Mouse (Mus musculus) limb, embryonic 12.5 days (tissue): ENCODE data around the gene Ttll3. TPM values are rescaled to one million over a fixed set of nuclear protein-coding genes. Genes with fewer than 3 reads are reported as not detected.
A peak's percentile ranks its signal among the peaks of the same experiment; 100 is the strongest.

Experiments used
- ATAC-seq: fragments of 200-750 bp; cut with Nextera tagmentation; 2 replicates; pipeline ENCODE4 v1.8.0; 2017; ENCODE audit warnings: low read depth, moderate TSS enrichment; ENCODE audit not compliant: insufficient number of reproducible peaks, insufficient read depth, low FRiP score, low TSS enrichment
- H3K27ac ChIP-seq: fragments of 300-500 bp; sonication (generic); 2 replicates; pipeline ENCODE4 v1.5.1; 2016; ENCODE audit warnings: mild to moderate bottlenecking, moderate library complexity
- H3K27me3 ChIP-seq: fragments of 300-500 bp; sonication (generic); 2 replicates; pipeline ENCODE4 v1.6.1; 2016; ENCODE audit warnings: mild to moderate bottlenecking, moderate library complexity
- H3K36me3 ChIP-seq: fragments of 300-500 bp; sonication (generic); 2 replicates; pipeline ENCODE4 v1.6.1; 2016; ENCODE audit warnings: mild to moderate bottlenecking, moderate library complexity
- H3K4me1 ChIP-seq: fragments of 300-500 bp; sonication (generic); replicated peaks from 2 replicates; pipeline ENCODE4 v1.6.1; 2016
- H3K4me2 ChIP-seq: fragments of 300-500 bp; sonication (generic); 2 replicates; pipeline ENCODE4 v1.6.1; 2016; ENCODE audit warnings: mild to moderate bottlenecking, moderate library complexity
- H3K4me3 ChIP-seq: fragments of 300-500 bp; sonication (generic); replicated peaks from 2 replicates; pipeline ENCODE4 v1.5.1; 2016; ENCODE audit warnings: mild to moderate bottlenecking
- H3K9ac ChIP-seq: fragments of 300-500 bp; sonication (generic); replicated peaks from 2 replicates; pipeline ENCODE4 v1.6.1; 2016; ENCODE audit warnings: mild to moderate bottlenecking, moderate library complexity
- H3K9me3 ChIP-seq: fragments of 300-500 bp; sonication (generic); 2 replicates; pipeline ENCODE4 v1.6.1; 2016; ENCODE audit warnings: mild to moderate bottlenecking, moderate library complexity
- WGBS: fragments of 180-500 bp; shearing (Covaris S2); methylation state at CpG from one replicate; pipeline ENCODE4 v1.1.7; 2016; 5-methylcytosine and 5-hydroxymethylcytosine counted together
- polyA plus RNA-seq: library from polyadenylated mRNA; unstranded; fragments of >200 nt; fragmentation: Nextera tagmentation; extraction: Ambion mirVana; gene quantifications from 2 replicates; pipeline ENCODE4 v1.2.1, GENCODE M21; 2016

Ttll3 gene
- polyA plus RNA-seq, 1 experiment from 2014 or later, result 6.6 TPM

- Histone ChIP-seq H3K36me3 (peaks cover 22% of the 10 kb centered on the region), H3K4me1 (peaks cover 12% of the 10 kb centered on the region; the same call in 1 of the 2 replicates), H3K9ac (no peak overlapping the region), H3K27me3 (0 out of 2 replicates have a peak, but pooled peaks cover 5% of the 10 kb centered on the region), H3K4me3 (no peak overlapping the region), H3K9me3 (no peaks in the 10 kb centered on the region), H3K27ac (no peak overlapping the region), H3K4me2 (no peak overlapping the region)
- ATAC-seq, result no peak
- 86% methylated on average over 10 of the region's 10 CpGs for WGBS
Observed at GRCm38 (mm10) chr6:113396270-113397030, 7.4 kb downstream of the Ttll3 start.

GRCm38 (mm10) chr6:113402094-113402493, 13.0 kb downstream of the Ttll3 start:
- H3K4me3 ChIP-seq, result no peak overlapping the region
- H3K27me3 ChIP-seq, result no peaks in the 10 kb centered on the region
- no peaks in the 10 kb centered on the region for H3K9me3 ChIP-seq
- ATAC-seq, result no peak
- H3K27ac ChIP-seq, result no peak overlapping the region
- no peaks in the 10 kb centered on the region for H3K4me1 ChIP-seq
- H3K9ac ChIP-seq, result no peak overlapping the region
- no peak overlapping the region for H3K4me2 ChIP-seq
- peaks cover 25% of the 10 kb centered on the region for H3K36me3 ChIP-seq
- WGBS, result 90% methylated on average over 13 of the region's 13 CpGs

DNA sequence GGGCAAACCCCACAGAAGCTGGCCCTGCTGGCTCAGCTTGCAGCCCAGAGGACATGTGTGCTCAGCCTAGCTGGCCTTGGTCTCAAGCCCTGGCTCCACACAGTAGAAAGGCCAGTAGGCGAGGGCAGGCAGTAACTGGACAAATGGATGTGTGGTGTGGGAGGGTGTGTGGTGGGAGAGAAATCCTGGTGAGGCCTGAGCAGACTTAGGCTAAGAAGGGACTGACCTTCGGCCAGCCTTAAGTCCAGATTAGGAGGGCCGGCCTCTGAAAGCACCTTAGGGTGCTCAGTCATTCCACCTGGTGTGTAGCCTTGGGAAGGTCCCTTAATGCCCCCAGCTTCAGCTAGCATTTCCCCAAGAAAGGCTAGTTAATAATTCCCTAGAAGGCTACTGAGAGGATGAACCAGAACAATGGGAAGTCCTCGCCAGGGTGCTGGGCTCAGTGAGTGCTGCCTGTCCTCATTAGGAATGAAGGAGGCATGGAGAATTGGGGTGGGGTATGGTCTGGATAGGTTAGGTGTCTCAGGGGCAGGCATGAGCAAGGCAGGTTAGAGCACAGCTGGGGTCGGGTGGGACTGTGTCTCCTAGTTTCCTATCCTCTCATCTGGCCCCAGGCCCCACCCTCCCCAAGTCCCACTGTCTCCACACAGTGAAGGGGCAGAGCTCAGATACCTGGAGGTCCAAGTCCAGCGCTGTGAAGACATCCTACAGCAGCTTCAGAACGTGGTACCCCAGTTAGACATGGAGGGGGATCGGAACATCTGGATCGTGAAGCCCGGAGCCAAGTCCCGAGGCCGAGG, 15.8 kb downstream of the Ttll3 start:
- no peak overlapping the region for H3K9ac ChIP-seq
- H3K9me3 ChIP-seq, result no peaks in the 10 kb centered on the region
- no peak overlapping the region for H3K27ac ChIP-seq
- H3K36me3 ChIP-seq, result peaks cover 23% of the 10 kb centered on the region
- no peak for ATAC-seq
- no peaks in the 10 kb centered on the region for H3K27me3 ChIP-seq
- H3K4me3 ChIP-seq, result no peak overlapping the region
- 81% methylated on average over 12 of the region's 12 CpGs for WGBS
- H3K4me2 ChIP-seq, result no peak overlapping the region
- peaks cover 11% of the 10 kb centered on the region; the same call in 1 of the 2 replicates for H3K4me1 ChIP-seq

GRCm38 (mm10) chr6:113405483-113405882, 16.4 kb downstream of the Ttll3 start:
- no peak overlapping the region for H3K4me2 ChIP-seq
- H3K9me3 ChIP-seq, result no peaks in the 10 kb centered on the region
- peaks cover 23% of the 10 kb centered on the region for H3K36me3 ChIP-seq
- no peak overlapping the region for H3K27ac ChIP-seq
- H3K4me1 ChIP-seq, result peaks cover 11% of the 10 kb centered on the region; the same call in 1 of the 2 replicates
- no peak overlapping the region for H3K9ac ChIP-seq
- no peak overlapping the region for H3K4me3 ChIP-seq
- ATAC-seq, result no peak
- no peaks in the 10 kb centered on the region for H3K27me3 ChIP-seq
- 84% methylated on average over 6 of the region's 6 CpGs for WGBS

DNA sequence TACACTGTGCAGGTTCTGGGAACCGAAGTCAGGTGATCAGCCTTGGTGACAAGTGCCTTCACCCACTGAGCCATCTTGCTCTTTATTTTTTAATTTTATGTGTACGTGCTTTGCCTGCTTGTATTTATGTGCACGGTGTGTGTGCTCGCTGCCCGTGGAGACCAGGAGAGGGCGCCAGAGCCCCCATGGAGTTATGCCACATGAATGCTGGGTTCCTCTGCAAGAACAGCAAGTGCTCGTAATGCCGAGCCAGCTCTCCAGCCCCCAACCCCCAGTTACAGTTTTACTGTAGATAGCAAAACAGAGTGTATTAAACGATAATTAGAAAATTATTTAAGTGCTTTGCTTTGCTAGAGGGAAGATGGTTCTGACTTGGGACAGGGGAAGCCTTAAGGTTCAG, 17.6 kb downstream of the Ttll3 start:
- H3K4me1 ChIP-seq, result peaks cover 11% of the 10 kb centered on the region; the same call in 1 of the 2 replicates
- H3K4me3 ChIP-seq, result no peak overlapping the region
- WGBS, result 78% methylated on average over 9 of the region's 9 CpGs
- H3K4me2 ChIP-seq, result no peak overlapping the region
- no peaks in the 10 kb centered on the region for H3K9me3 ChIP-seq
- H3K36me3 ChIP-seq, result peaks cover 18% of the 10 kb centered on the region
- H3K9ac ChIP-seq, result no peak overlapping the region
- H3K27me3 ChIP-seq, result no peaks in the 10 kb centered on the region
- ATAC-seq, result no peak
- no peak overlapping the region for H3K27ac ChIP-seq

GRCm38 (mm10) chr6:113410001-113410400, 20.9 kb downstream of the Ttll3 start:
- H3K4me1 ChIP-seq, result peaks cover 11% of the 10 kb centered on the region; the same call in 1 of the 2 replicates
- peaks cover 30% of the 10 kb centered on the region for H3K36me3 ChIP-seq
- no peak overlapping the region for H3K9ac ChIP-seq
- no peak overlapping the region for H3K27ac ChIP-seq
- H3K4me3 ChIP-seq, result no peak overlapping the region
- no peak for ATAC-seq
- no peaks in the 10 kb centered on the region for H3K9me3 ChIP-seq
- H3K4me2 ChIP-seq, result no peak overlapping the region
- WGBS, result 68% methylated on average over 1 of the region's 1 CpGs
- H3K27me3 ChIP-seq, result no peaks in the 10 kb centered on the region

DNA sequence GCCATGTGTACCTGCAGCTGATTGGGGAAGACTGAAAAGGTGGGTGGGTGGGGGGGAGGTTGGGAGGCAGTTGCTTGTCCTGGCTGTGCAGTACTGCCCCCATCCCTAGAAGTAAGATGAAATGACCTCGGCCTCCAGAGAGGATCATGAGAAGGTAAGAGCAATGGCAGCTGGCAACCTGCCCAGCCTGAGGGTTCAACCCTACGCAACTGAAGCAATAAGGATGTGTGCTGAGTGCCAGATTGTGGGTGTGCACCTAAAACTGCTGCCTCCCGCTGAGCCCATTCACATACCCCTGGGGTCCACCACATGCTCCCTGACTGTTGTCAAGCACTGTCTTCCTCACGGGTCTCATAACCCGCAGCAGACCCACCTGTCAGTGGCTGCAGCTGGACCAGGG, 27.4 kb downstream of the Ttll3 start:
- WGBS, result 88% methylated on average over 5 of the region's 5 CpGs

GRCm38 (mm10) chr6:113418441-113419198, 29.6 kb downstream of the Ttll3 start:
- Histone ChIP-seq H3K36me3 (peaks cover 29% of the 10 kb centered on the region), H3K4me1 (peaks cover 17% of the 10 kb centered on the region), H3K4me2 (peak overlapping the region; percentile 91), H3K27me3 (no peaks in the 10 kb centered on the region), H3K9ac (peak overlapping the region; percentile 78), H3K27ac (peak overlapping the region; percentile 78), H3K9me3 (no peaks in the 10 kb centered on the region), H3K4me3 (peak overlapping the region; percentile 63)
- 14% methylated on average over 16 of the region's 16 CpGs for WGBS
- ATAC-seq, result peak; percentile 60; the same call in 1 of the 2 replicates

More for the DNA sequence above, 27.4 kb downstream of the Ttll3 start:
- no peak overlapping the region for H3K4me3 ChIP-seq
- H3K36me3 ChIP-seq, result peaks cover 32% of the 10 kb centered on the region
- H3K4me1 ChIP-seq, result peaks cover 17% of the 10 kb centered on the region
- H3K9ac ChIP-seq, result no peak overlapping the region
- no peak overlapping the region for H3K4me2 ChIP-seq
- no peak overlapping the region for H3K27ac ChIP-seq
- H3K9me3 ChIP-seq, result no peaks in the 10 kb centered on the region
- no peak for ATAC-seq
- H3K27me3 ChIP-seq, result no peaks in the 10 kb centered on the region

DNA sequence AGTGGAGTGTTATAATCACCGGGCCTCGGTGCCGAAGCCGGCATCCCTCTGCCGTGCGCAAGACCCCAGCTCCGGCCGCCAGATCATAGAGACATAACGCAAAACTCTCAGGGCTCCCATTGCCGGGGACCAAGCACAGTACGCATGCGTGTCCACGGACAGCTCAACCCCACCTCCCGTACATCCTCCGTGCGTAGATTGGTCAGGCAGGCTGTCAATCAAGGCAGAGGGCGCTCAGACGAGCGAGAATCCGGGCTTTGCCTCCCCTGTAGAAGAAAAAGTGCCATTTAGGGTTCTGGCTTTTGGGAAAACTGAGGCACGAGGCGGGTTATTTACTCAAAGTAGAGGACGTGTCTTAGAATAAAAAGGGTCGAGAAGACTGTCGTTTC, 30.1 kb downstream of the Ttll3 start, which contains the start of gene Rpusd3:
TSS of gene Rpusd3 (minus strand) at position 142 of the 389 bp plus-strand sequence.
- Histone ChIP-seq H3K36me3 (peaks cover 26% of the 10 kb centered on the region), H3K4me3 (peak within 1 kb of the TSS; percentile 63), H3K4me2 (peak within 1 kb of the TSS; percentile 91), H3K9ac (peak within 1 kb of the TSS; percentile 78), H3K4me1 (peaks cover 17% of the 10 kb centered on the region), H3K9me3 (no peaks in the 10 kb centered on the region), H3K27me3 (no peaks in the 10 kb centered on the region), H3K27ac (peak within 1 kb of the TSS; percentile 78)
- WGBS, result under 1% methylated on average over 25 of the region's 25 CpGs
- peak; percentile 96 for ATAC-seq

- Histone ChIP-seq H3K27ac (no peak overlapping the region), H3K36me3 (no peaks in the 10 kb centered on the region), H3K9me3 (no peaks in the 10 kb centered on the region), H3K4me3 (no peak overlapping the region), H3K9ac (no peak overlapping the region), H3K4me1 (peaks cover 11% of the 10 kb centered on the region), H3K27me3 (no peaks in the 10 kb centered on the region; the same call in 1 of the 2 replicates), H3K4me2 (no peak overlapping the region)
- ATAC-seq, result no peak
- 78% methylated on average over 4 of the region's 4 CpGs for WGBS
Observed at GRCm38 (mm10) chr6:113423000-113423399, 33.9 kb downstream of the Ttll3 start.
